Mouse (Mus musculus): Measurements from ENCODE around the gene Plk5.

The Plk5 gene

GRCm38 (mm10) chr10:80348244-80348781 lies 7.9 kb upstream of the Plk5 start, which contains the start of gene Adamtsl5:
TSS of gene Adamtsl5 (minus strand) at chr10:80348412.
- in situ Hi-C loops (cut with MboI; ENCODE audit: low pct_unique_long_range_greater_than_20kb in 1 of 2, low sequenced_read_pairs in 2 of 2, unreplicated experiment in 1 of 2): no loop called here

- in situ Hi-C loops (cut with MboI; ENCODE audit: low pct_unique_long_range_greater_than_20kb in 1 of 2, low sequenced_read_pairs in 2 of 2, unreplicated experiment in 1 of 2): no loop called here
Observed at GRCm38 (mm10) chr10:80348981-80349380, 7.3 kb upstream of the Plk5 start.

- in situ Hi-C loops (cut with MboI; ENCODE audit: low pct_unique_long_range_greater_than_20kb in 1 of 2, low sequenced_read_pairs in 2 of 2, unreplicated experiment in 1 of 2): loop anchor here in 1 of 2 experiments (25.0 kb wide), 1 partner anchor 163 kb away; the partner anchor contains the start of gene Efna2
Observed at GRCm38 (mm10) chr10:80350292-80350691, 6.0 kb upstream of the Plk5 start.

GRCm38 (mm10) chr10:80351896-80352295 lies 4.4 kb upstream of the Plk5 start:
- in situ Hi-C loops (cut with MboI; ENCODE audit: low pct_unique_long_range_greater_than_20kb in 1 of 2, low sequenced_read_pairs in 2 of 2, unreplicated experiment in 1 of 2): loop anchor here in 1 of 2 experiments (25.0 kb wide), 1 partner anchor 165 kb away; the partner anchor contains the start of gene Efna2

GRCm38 (mm10) chr10:80352727-80353126 lies 3.5 kb upstream of the Plk5 start:
- in situ Hi-C loops (cut with MboI; ENCODE audit: low pct_unique_long_range_greater_than_20kb in 1 of 2, low sequenced_read_pairs in 2 of 2, unreplicated experiment in 1 of 2): loop anchor here in 1 of 2 experiments (25.0 kb wide), 1 partner anchor 165 kb away; the partner anchor contains the start of gene Efna2

- in situ Hi-C loops (cut with MboI; ENCODE audit: low pct_unique_long_range_greater_than_20kb in 1 of 2, low sequenced_read_pairs in 2 of 2, unreplicated experiment in 1 of 2): loop anchor here in 1 of 2 experiments (25.0 kb wide), 1 partner anchor 168 kb away; the partner anchor contains the start of gene Efna2
Observed at GRCm38 (mm10) chr10:80355431-80355830, 828 bp upstream of the Plk5 start.

- in situ Hi-C loops (cut with MboI; ENCODE audit: low pct_unique_long_range_greater_than_20kb in 1 of 2, low sequenced_read_pairs in 2 of 2, unreplicated experiment in 1 of 2): loop anchor here in 1 of 2 experiments (25.0 kb wide), 1 partner anchor 169 kb away; the partner anchor contains the start of gene Efna2
Observed at GRCm38 (mm10) chr10:80356737-80357136, 478 bp downstream of the Plk5 start.

GRCm38 (mm10) chr10:80357336-80357735 lies 1.1 kb downstream of the Plk5 start:
- in situ Hi-C loops (cut with MboI; ENCODE audit: low pct_unique_long_range_greater_than_20kb in 1 of 2, low sequenced_read_pairs in 2 of 2, unreplicated experiment in 1 of 2): loop anchor here in 1 of 2 experiments (25.0 kb wide), 1 partner anchor 170 kb away; the partner anchor contains the start of gene Efna2

- in situ Hi-C loops (cut with MboI; ENCODE audit: low pct_unique_long_range_greater_than_20kb in 1 of 2, low sequenced_read_pairs in 2 of 2, unreplicated experiment in 1 of 2): loop anchor here in 1 of 2 experiments (25.0 kb wide), 1 partner anchor 171 kb away; the partner anchor contains the start of gene Efna2
Observed at GRCm38 (mm10) chr10:80357994-80358639, 1.9 kb downstream of the Plk5 start.

GRCm38 (mm10) chr10:80363734-80364133 lies 7.5 kb downstream of the Plk5 start:
- in situ Hi-C loops (cut with MboI; ENCODE audit: low pct_unique_long_range_greater_than_20kb in 1 of 2, low sequenced_read_pairs in 2 of 2, unreplicated experiment in 1 of 2): loop anchor here in 1 of 2 experiments (25.0 kb wide), 1 partner anchor 176 kb away; the partner anchor contains the start of gene Efna2

- in situ Hi-C loops (cut with MboI; ENCODE audit: low pct_unique_long_range_greater_than_20kb in 1 of 2, low sequenced_read_pairs in 2 of 2, unreplicated experiment in 1 of 2): loop anchor here in 1 of 2 experiments (25.0 kb wide), 1 partner anchor 178 kb away; the partner anchor contains the start of gene Efna2
Observed at GRCm38 (mm10) chr10:80365736-80366135, 9.5 kb downstream of the Plk5 start.

- in situ Hi-C loops (cut with MboI; ENCODE audit: low pct_unique_long_range_greater_than_20kb in 1 of 2, low sequenced_read_pairs in 2 of 2, unreplicated experiment in 1 of 2): loop anchor here in 1 of 2 experiments (25.0 kb wide), 1 partner anchor 181 kb away; the partner anchor contains the start of gene Efna2
Observed at GRCm38 (mm10) chr10:80367954-80368353, 11.7 kb downstream of the Plk5 start.

- in situ Hi-C loops (cut with MboI; ENCODE audit: low pct_unique_long_range_greater_than_20kb in 1 of 2, low sequenced_read_pairs in 2 of 2, unreplicated experiment in 1 of 2): loop anchor here in 1 of 2 experiments (25.0 kb wide), 1 partner anchor 181 kb away; the partner anchor contains the start of gene Efna2
Observed at GRCm38 (mm10) chr10:80368392-80368791, 12.1 kb downstream of the Plk5 start.

GRCm38 (mm10) chr10:80369995-80370747 lies 13.9 kb downstream of the Plk5 start:
- in situ Hi-C loops (cut with MboI; ENCODE audit: low pct_unique_long_range_greater_than_20kb in 1 of 2, low sequenced_read_pairs in 2 of 2, unreplicated experiment in 1 of 2): loop anchor here in 1 of 2 experiments (5.0 to 25.0 kb wide), 2 partner anchors 137 to 183 kb away; partner anchors contain the start of gene Efna2

GRCm38 (mm10) chr10:80371411-80371966 lies 15.2 kb downstream of the Plk5 start:
- in situ Hi-C loops (cut with MboI; ENCODE audit: low pct_unique_long_range_greater_than_20kb in 1 of 2, low sequenced_read_pairs in 2 of 2, unreplicated experiment in 1 of 2): loop anchor here in 1 of 2 experiments (5.0 to 25.0 kb wide), 2 partner anchors 136 to 184 kb away; partner anchors contain the start of gene Efna2

- in situ Hi-C loops (cut with MboI; ENCODE audit: low pct_unique_long_range_greater_than_20kb in 1 of 2, low sequenced_read_pairs in 2 of 2, unreplicated experiment in 1 of 2): loop anchor here in 1 of 2 experiments (5.0 to 25.0 kb wide), 2 partner anchors 135 to 185 kb away; partner anchors contain the start of gene Efna2
Observed at GRCm38 (mm10) chr10:80371983-80372382, 15.7 kb downstream of the Plk5 start.

- in situ Hi-C loops (cut with MboI; ENCODE audit: low pct_unique_long_range_greater_than_20kb in 1 of 2, low sequenced_read_pairs in 2 of 2, unreplicated experiment in 1 of 2): loop anchor here in 1 of 2 experiments (5.0 to 25.0 kb wide), 2 partner anchors 135 to 185 kb away; partner anchors contain the start of gene Efna2
Observed at GRCm38 (mm10) chr10:80372706-80373105, 16.4 kb downstream of the Plk5 start.

- in situ Hi-C loops (cut with MboI; ENCODE audit: low pct_unique_long_range_greater_than_20kb in 1 of 2, low sequenced_read_pairs in 2 of 2, unreplicated experiment in 1 of 2): loop anchor here in 1 of 2 experiments (5.0 to 25.0 kb wide), 2 partner anchors 133 to 187 kb away; partner anchors contain the start of gene Efna2
Observed at GRCm38 (mm10) chr10:80374063-80374462, 17.8 kb downstream of the Plk5 start.

Data from mouse embryonic stem cell (cell line).